Mouse (Mus musculus): ENCODE measurements around the gene Ube2v1. TPM values are rescaled to one million over a fixed set of nuclear protein-coding genes. Genes with fewer than 3 reads are reported as not detected.
"Not testable (repeated sequence)": the region's sequence is repeated elsewhere in the genome, so short reads cannot be mapped to it uniquely, and the experiment has no call there.

Ube2v1 gene
- polyA plus RNA-seq, 1 experiment from 2014 or later, result 393 TPM

DNA sequence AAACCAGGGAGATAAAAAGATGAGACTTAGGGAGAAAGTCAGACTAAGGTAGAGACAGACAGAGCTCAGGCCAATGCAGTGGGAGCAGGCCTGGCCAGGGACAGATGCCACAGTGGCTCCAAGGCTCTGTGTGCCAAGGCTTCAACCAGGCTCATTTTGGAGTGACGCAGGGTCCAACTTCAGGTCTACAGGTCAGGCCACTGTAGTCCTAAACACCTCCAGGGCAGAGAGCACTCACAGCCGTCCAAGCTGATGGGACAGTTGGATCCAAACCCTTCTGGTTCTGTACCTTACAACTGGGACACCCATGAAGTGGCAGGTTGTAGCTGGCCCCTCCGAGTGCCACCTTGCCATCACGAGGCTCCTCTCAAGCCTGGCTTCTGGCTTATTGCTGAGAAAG lies 26.1 kb upstream of the Ube2v1 start:
- H3K36me3 ChIP-seq (ENCODE audit: control insufficient read depth, insufficient read depth, low read length), result no peaks in the 10 kb centered on the region; the same call in 1 of the 2 replicates
- no peak overlapping the region for H3K9ac ChIP-seq (ENCODE audit: low read depth, low read length)
- ATAC-seq, result no peak
- no peak overlapping the region for H3K4me2 ChIP-seq (ENCODE audit: low read length)
- no peak overlapping the region for H3K27ac ChIP-seq (ENCODE audit: low read depth, low read length)
- no peaks in the 10 kb centered on the region for H3K9me3 ChIP-seq (ENCODE audit: control insufficient read depth, low read length)
- peaks cover 21% of the 10 kb centered on the region for H3K4me1 ChIP-seq (ENCODE audit: control insufficient read depth, insufficient read depth, low read depth, low read length)
- H3K4me3 ChIP-seq (ENCODE audit: low read length), result no peak overlapping the region
- no peaks in the 10 kb centered on the region for H3K27me3 ChIP-seq (replicated peaks; ENCODE audit: control insufficient read depth, insufficient read depth, low read length)
- 90% methylated on average over 4 of the region's 4 CpGs for WGBS

DNA sequence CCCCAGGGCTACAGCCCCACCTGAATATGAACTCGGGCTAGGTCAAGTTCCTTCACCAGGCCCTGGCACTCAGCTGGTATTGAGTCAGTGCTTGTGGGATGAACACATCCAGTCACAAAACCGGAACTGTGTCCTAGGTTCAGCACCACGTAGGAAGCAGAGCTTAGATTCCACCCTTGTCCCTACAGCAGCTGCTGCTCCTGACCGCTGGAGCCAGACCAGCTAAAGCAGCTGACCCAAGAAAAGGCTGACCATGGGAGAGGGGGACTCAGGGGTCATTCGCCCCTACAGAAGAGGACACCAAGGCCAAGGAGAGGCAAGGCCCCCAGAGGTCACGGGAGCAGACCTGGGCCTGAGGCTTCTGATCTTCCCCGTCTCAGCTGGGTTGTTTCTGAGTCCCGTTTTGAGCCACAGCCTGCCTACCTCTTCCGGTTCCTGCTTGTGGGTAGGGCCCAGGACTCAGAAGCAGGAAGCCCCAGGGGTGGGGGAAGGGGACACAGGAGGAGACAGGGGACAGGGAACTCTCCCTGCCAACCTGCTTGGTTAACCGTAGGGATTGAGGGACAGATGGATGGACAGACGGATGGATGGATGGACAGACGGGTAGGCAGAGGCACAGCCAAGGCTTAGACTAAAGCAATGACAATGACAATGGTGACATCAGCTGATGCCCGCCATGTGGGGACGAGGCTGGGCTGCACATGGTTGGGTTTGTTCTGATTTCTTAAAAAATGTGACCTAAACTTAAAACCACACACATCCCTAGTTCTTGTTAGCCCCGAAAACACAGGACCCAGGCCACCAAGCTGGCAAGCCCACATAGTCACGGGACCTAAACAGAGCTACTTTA lies 25.0 kb upstream of the Ube2v1 start:
- Histone ChIP-seq H3K27ac (ENCODE audit: low read depth, low read length) (no peak overlapping the region), H3K4me1 (ENCODE audit: control insufficient read depth, insufficient read depth, low read depth, low read length) (peaks cover 19% of the 10 kb centered on the region), H3K36me3 (ENCODE audit: control insufficient read depth, insufficient read depth, low read length) (no peaks in the 10 kb centered on the region; the same call in 1 of the 2 replicates), H3K4me2 (ENCODE audit: low read length) (no peak overlapping the region), H3K4me3 (ENCODE audit: low read length) (no peak overlapping the region), H3K27me3 (replicated peaks; ENCODE audit: control insufficient read depth, insufficient read depth, low read length) (no peaks in the 10 kb centered on the region), H3K9ac (ENCODE audit: low read depth, low read length) (no peak overlapping the region), H3K9me3 (ENCODE audit: control insufficient read depth, low read length) (no peaks in the 10 kb centered on the region)
- no peak for ATAC-seq
- WGBS, result 85% methylated on average over 16 of the region's 16 CpGs

- no peak for ATAC-seq
These were observed 23.2 kb upstream of the Ube2v1 start for GRCm38 (mm10) chr2:167654911-167655600.

GRCm38 (mm10) chr2:167652694-167653093 lies 20.8 kb upstream of the Ube2v1 start:
- H3K27ac ChIP-seq (ENCODE audit: low read depth, low read length), result no peak overlapping the region
- ATAC-seq, result no peak
- no peaks in the 10 kb centered on the region for H3K4me1 ChIP-seq (ENCODE audit: control insufficient read depth, insufficient read depth, low read depth, low read length)
- no peak overlapping the region for H3K4me3 ChIP-seq (ENCODE audit: low read length)
- H3K4me2 ChIP-seq (ENCODE audit: low read length), result no peak overlapping the region
- H3K27me3 ChIP-seq (replicated peaks; ENCODE audit: control insufficient read depth, insufficient read depth, low read length), result no peaks in the 10 kb centered on the region
- H3K36me3 ChIP-seq (ENCODE audit: control insufficient read depth, insufficient read depth, low read length), result peaks cover 3% of the 10 kb centered on the region; the same call in 1 of the 2 replicates
- no peaks in the 10 kb centered on the region for H3K9me3 ChIP-seq (ENCODE audit: control insufficient read depth, low read length)
- WGBS, result 84% methylated on average over 7 of the region's 7 CpGs
- H3K9ac ChIP-seq (ENCODE audit: low read depth, low read length), result no peak overlapping the region

More at GRCm38 (mm10) chr2:167654911-167655600, 23.2 kb upstream of the Ube2v1 start:
- Histone ChIP-seq H3K9me3 (ENCODE audit: control insufficient read depth, low read length) (no peaks in the 10 kb centered on the region), H3K4me1 (ENCODE audit: control insufficient read depth, insufficient read depth, low read depth, low read length) (peaks cover 11% of the 10 kb centered on the region), H3K4me2 (ENCODE audit: low read length) (no peak overlapping the region), H3K27me3 (replicated peaks; ENCODE audit: control insufficient read depth, insufficient read depth, low read length) (no peaks in the 10 kb centered on the region), H3K27ac (ENCODE audit: low read depth, low read length) (no peak overlapping the region), H3K36me3 (ENCODE audit: control insufficient read depth, insufficient read depth, low read length) (peaks cover 3% of the 10 kb centered on the region; the same call in 1 of the 2 replicates), H3K4me3 (ENCODE audit: low read length) (no peak overlapping the region), H3K9ac (ENCODE audit: low read depth, low read length) (no peak overlapping the region)
- WGBS, result 88% methylated on average over 10 of the region's 10 CpGs

GRCm38 (mm10) chr2:167651622-167652021 lies 19.7 kb upstream of the Ube2v1 start:
- H3K9ac ChIP-seq (ENCODE audit: low read depth, low read length), result no peak overlapping the region
- 87% methylated on average over 9 of the region's 9 CpGs for WGBS
- no peaks in the 10 kb centered on the region for H3K9me3 ChIP-seq (ENCODE audit: control insufficient read depth, low read length)
- no peaks in the 10 kb centered on the region for H3K4me1 ChIP-seq (ENCODE audit: control insufficient read depth, insufficient read depth, low read depth, low read length)
- no peak overlapping the region for H3K4me2 ChIP-seq (ENCODE audit: low read length)
- no peak overlapping the region for H3K4me3 ChIP-seq (ENCODE audit: low read length)
- ATAC-seq, result no peak
- H3K27ac ChIP-seq (ENCODE audit: low read depth, low read length), result no peak overlapping the region
- H3K36me3 ChIP-seq (ENCODE audit: control insufficient read depth, insufficient read depth, low read length), result peaks cover 3% of the 10 kb centered on the region; the same call in 1 of the 2 replicates
- no peaks in the 10 kb centered on the region for H3K27me3 ChIP-seq (replicated peaks; ENCODE audit: control insufficient read depth, insufficient read depth, low read length)

DNA sequence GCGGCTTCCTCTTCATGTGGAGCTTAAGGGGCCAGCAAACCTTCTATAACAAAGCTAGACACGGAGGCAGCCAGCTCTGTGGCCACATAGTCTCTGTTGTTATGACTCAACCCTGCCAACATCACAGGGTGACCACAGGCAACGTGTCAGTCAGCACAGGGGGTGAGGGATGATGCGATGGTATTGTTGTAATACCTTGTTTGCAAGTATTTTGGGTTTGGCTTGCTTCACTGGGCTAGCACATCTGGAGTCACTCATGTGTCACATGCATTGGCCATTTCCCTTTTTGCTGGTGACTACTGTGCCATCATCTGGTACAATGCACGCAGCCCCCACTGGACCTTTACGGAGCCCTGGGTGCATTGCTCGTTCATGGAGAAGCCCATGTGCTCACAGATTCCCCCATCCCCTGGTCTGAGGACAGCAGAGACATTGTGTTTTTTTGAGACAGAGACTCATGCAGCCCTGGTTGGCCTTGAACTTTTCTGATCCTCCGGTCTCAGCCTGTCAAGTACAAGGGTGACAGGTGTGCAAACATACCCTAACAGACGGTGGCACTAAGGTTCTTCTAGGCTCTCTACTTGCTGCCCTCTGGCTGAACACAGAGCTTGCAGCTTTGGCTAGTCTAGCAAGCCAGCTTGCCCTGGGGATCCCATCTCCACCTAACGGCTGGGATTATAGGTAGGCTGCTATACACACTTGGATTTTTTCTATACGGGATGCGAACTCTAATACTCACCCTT lies 17.6 kb upstream of the Ube2v1 start:
- Histone ChIP-seq H3K36me3 (ENCODE audit: control insufficient read depth, insufficient read depth, low read length) (peaks cover 6% of the 10 kb centered on the region; the same call in 1 of the 2 replicates), H3K9me3 (ENCODE audit: control insufficient read depth, low read length) (no peaks in the 10 kb centered on the region), H3K27me3 (replicated peaks; ENCODE audit: control insufficient read depth, insufficient read depth, low read length) (no peaks in the 10 kb centered on the region), H3K9ac (ENCODE audit: low read depth, low read length) (no peak overlapping the region), H3K4me1 (ENCODE audit: control insufficient read depth, insufficient read depth, low read depth, low read length) (no peaks in the 10 kb centered on the region), H3K27ac (ENCODE audit: low read depth, low read length) (no peak overlapping the region), H3K4me3 (ENCODE audit: low read length) (no peak overlapping the region), H3K4me2 (ENCODE audit: low read length) (no peak overlapping the region)
- 90% methylated on average over 12 of the region's 12 CpGs for WGBS
- ATAC-seq, result no peak

GRCm38 (mm10) chr2:167646411-167646810 lies 14.5 kb upstream of the Ube2v1 start:
- Histone ChIP-seq H3K4me3 (ENCODE audit: low read length) (no peak overlapping the region), H3K36me3 (ENCODE audit: control insufficient read depth, insufficient read depth, low read length) (peaks cover 5% of the 10 kb centered on the region; the same call in 1 of the 2 replicates), H3K4me2 (ENCODE audit: low read length) (no peak overlapping the region), H3K4me1 (ENCODE audit: control insufficient read depth, insufficient read depth, low read depth, low read length) (no peaks in the 10 kb centered on the region), H3K27ac (ENCODE audit: low read depth, low read length) (no peak overlapping the region), H3K9ac (ENCODE audit: low read depth, low read length) (no peak overlapping the region), H3K9me3 (ENCODE audit: control insufficient read depth, low read length) (no peaks in the 10 kb centered on the region), H3K27me3 (replicated peaks; ENCODE audit: control insufficient read depth, insufficient read depth, low read length) (no peaks in the 10 kb centered on the region)
- ATAC-seq, result no peak
- WGBS, result 61% methylated on average over 4 of the region's 4 CpGs

GRCm38 (mm10) chr2:167643356-167644052 lies 11.6 kb upstream of the Ube2v1 start:
- not testable (repeated sequence) for H3K27ac ChIP-seq (ENCODE audit: low read depth, low read length); ATAC-seq

More at GRCm38 (mm10) chr2:167643356-167644052, 11.6 kb upstream of the Ube2v1 start:
- not testable (repeated sequence) for H3K27me3 ChIP-seq (replicated peaks; ENCODE audit: control insufficient read depth, insufficient read depth, low read length); H3K9me3 ChIP-seq (ENCODE audit: control insufficient read depth, low read length); H3K36me3 ChIP-seq (ENCODE audit: control insufficient read depth, insufficient read depth, low read length); H3K4me2 ChIP-seq (ENCODE audit: low read length); H3K9ac ChIP-seq (ENCODE audit: low read depth, low read length); H3K4me3 ChIP-seq (ENCODE audit: low read length); H3K4me1 ChIP-seq (ENCODE audit: control insufficient read depth, insufficient read depth, low read depth, low read length)
- 84% methylated on average over 13 of the region's 13 CpGs for WGBS

Measured in hindbrain, embryonic 16.5 days (tissue).